Mouse (Mus musculus): ENCODE data around the gene Adamts6. TPM values are rescaled to one million over a fixed set of nuclear protein-coding genes. Genes with fewer than 3 reads are reported as not detected.

The Adamts6 gene
- polyA plus RNA-seq, 1 experiment from 2014 or later: 4.5 TPM

DNA sequence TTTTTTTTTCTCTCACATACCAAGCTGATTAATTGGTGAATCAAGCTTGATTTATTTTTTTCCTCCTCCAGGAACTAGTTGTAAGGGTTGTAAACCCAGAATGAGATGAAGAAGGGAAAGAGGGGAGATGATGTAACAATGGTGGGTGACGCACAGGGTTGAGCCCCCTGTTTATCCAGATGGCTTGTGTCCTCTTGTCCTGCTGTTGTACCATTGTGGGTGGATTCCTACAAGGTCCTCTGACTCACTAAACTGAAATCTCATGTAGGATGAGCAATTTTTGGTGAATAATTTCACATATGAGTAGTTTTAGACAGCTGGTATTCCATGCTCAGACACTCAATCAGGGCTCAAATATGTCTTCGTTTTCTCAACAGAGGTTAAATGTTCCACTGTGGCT lies 233.9 kb downstream of the Adamts6 start:
- Histone ChIP-seq H3K4me1 (ENCODE audit: insufficient read depth) (peaks cover 5% of the 10 kb centered on the region; the same call in 1 of the 2 replicates), H3K9ac (no peak overlapping the region), H3K27ac (ENCODE audit: low read depth) (no peak overlapping the region), H3K4me2 (no peak overlapping the region), H3K36me3 (ENCODE audit: insufficient read depth) (no peaks in the 10 kb centered on the region), H3K4me3 (ENCODE audit: low read depth, low read length) (no peak overlapping the region), H3K9me3 (ENCODE audit: low read depth, low read length) (no peaks in the 10 kb centered on the region), H3K27me3 (ENCODE audit: insufficient read depth, low read length) (no peaks in the 10 kb centered on the region)
- no peak for TF ChIP-seq CTCF (IDR thresholded peaks at IDR 0.05; ENCODE audit: low read depth)
- no peak for ATAC-seq (ENCODE audit: insufficient read depth)
- no peak for DNase-seq
- WGBS: 84% methylated on average over 2 of the region's 2 CpGs

- Histone ChIP-seq H3K27ac (ENCODE audit: low read depth) (no peak overlapping the region), H3K9ac (no peak overlapping the region), H3K9me3 (ENCODE audit: low read depth, low read length) (no peaks in the 10 kb centered on the region), H3K4me1 (ENCODE audit: insufficient read depth) (no peaks in the 10 kb centered on the region), H3K27me3 (ENCODE audit: insufficient read depth, low read length) (no peaks in the 10 kb centered on the region), H3K36me3 (ENCODE audit: insufficient read depth) (no peaks in the 10 kb centered on the region), H3K4me3 (ENCODE audit: low read depth, low read length) (no peak overlapping the region), H3K4me2 (no peak overlapping the region)
- no peak for ATAC-seq (ENCODE audit: insufficient read depth)
- WGBS: 72% methylated on average over 4 of the region's 4 CpGs
- TF ChIP-seq CTCF (IDR thresholded peaks at IDR 0.05; ENCODE audit: low read depth): no peak
- no peak for DNase-seq
These were observed 238.0 kb downstream of the Adamts6 start for GRCm38 (mm10) chr13:104525656-104526055.

GRCm38 (mm10) chr13:104529238-104529637 lies 241.6 kb downstream of the Adamts6 start:
- H3K9me3 ChIP-seq (ENCODE audit: low read depth, low read length): no peaks in the 10 kb centered on the region
- TF ChIP-seq CTCF (IDR thresholded peaks at IDR 0.05; ENCODE audit: low read depth): no peak
- H3K27ac ChIP-seq (ENCODE audit: low read depth): no peak overlapping the region
- no peak overlapping the region for H3K9ac ChIP-seq
- no peak overlapping the region for H3K4me3 ChIP-seq (ENCODE audit: low read depth, low read length)
- H3K36me3 ChIP-seq (ENCODE audit: insufficient read depth): no peaks in the 10 kb centered on the region
- DNase-seq: no peak
- ATAC-seq (ENCODE audit: insufficient read depth): no peak
- H3K4me2 ChIP-seq: no peak overlapping the region
- H3K4me1 ChIP-seq (ENCODE audit: insufficient read depth): no peaks in the 10 kb centered on the region
- no peaks in the 10 kb centered on the region for H3K27me3 ChIP-seq (ENCODE audit: insufficient read depth, low read length)

DNA sequence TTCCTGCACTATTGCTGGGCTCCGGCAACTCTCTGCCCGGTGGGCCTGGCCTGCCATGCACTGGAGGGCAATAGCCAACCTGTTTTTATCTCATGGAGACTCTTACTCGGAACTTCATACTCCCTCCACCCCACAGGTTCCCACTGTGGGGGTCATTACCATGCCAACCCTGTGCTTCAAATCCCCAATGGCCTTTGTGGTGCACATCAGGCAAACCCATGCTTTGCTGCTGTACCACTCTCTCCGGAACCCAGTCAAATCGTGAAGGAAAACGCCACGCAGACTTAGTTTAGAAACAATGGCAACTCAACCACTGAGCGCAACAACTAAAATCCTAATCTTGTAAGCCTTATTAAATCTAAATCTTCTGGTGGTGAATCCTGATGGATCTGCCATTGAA lies 244.2 kb downstream of the Adamts6 start:
- DNase-seq (no peak), ATAC-seq (ENCODE audit: insufficient read depth) (no peak)
- no peak overlapping the region for H3K27ac ChIP-seq (ENCODE audit: low read depth)
- no peak overlapping the region for H3K4me2 ChIP-seq
- no peaks in the 10 kb centered on the region for H3K36me3 ChIP-seq (ENCODE audit: insufficient read depth)
- H3K4me3 ChIP-seq (ENCODE audit: low read depth, low read length): no peak overlapping the region
- H3K9me3 ChIP-seq (ENCODE audit: low read depth, low read length): no peaks in the 10 kb centered on the region
- WGBS: 94% methylated on average over 8 of the region's 8 CpGs
- no peaks in the 10 kb centered on the region for H3K4me1 ChIP-seq (ENCODE audit: insufficient read depth)
- H3K27me3 ChIP-seq (ENCODE audit: insufficient read depth, low read length): no peaks in the 10 kb centered on the region
- no peak overlapping the region for H3K9ac ChIP-seq
- no peak for TF ChIP-seq CTCF (IDR thresholded peaks at IDR 0.05; ENCODE audit: low read depth)

DNA sequence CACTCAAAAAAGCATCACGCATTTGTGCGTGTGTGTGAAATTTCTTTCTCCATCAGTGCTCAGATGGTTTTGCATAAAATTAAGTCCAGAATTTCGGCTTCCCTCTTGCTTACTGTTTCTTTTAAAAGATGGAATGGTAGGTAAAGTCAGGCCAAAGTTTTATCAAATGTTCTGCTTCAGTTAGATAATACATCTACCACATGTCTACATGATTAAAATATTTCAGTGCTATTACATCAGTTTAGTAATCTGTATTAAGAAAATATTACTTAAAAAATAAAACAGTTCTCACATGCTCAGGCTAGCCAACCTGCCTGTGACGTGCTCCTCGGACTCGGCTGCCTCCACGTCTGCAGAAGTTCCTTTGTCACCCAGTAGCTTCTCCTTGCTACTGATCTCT lies 245.1 kb downstream of the Adamts6 start:
- no peaks in the 10 kb centered on the region for H3K9me3 ChIP-seq (ENCODE audit: low read depth, low read length)
- no peak overlapping the region for H3K27ac ChIP-seq (ENCODE audit: low read depth)
- ATAC-seq (ENCODE audit: insufficient read depth) (no peak), DNase-seq (no peak)
- no peaks in the 10 kb centered on the region for H3K4me1 ChIP-seq (ENCODE audit: insufficient read depth)
- H3K4me2 ChIP-seq: no peak overlapping the region
- no peak overlapping the region for H3K9ac ChIP-seq
- WGBS: 88% methylated on average over 7 of the region's 7 CpGs
- TF ChIP-seq CTCF (IDR thresholded peaks at IDR 0.05; ENCODE audit: low read depth): no peak
- no peaks in the 10 kb centered on the region for H3K36me3 ChIP-seq (ENCODE audit: insufficient read depth)
- H3K27me3 ChIP-seq (ENCODE audit: insufficient read depth, low read length): no peaks in the 10 kb centered on the region
- no peak overlapping the region for H3K4me3 ChIP-seq (ENCODE audit: low read depth, low read length)

DNA sequence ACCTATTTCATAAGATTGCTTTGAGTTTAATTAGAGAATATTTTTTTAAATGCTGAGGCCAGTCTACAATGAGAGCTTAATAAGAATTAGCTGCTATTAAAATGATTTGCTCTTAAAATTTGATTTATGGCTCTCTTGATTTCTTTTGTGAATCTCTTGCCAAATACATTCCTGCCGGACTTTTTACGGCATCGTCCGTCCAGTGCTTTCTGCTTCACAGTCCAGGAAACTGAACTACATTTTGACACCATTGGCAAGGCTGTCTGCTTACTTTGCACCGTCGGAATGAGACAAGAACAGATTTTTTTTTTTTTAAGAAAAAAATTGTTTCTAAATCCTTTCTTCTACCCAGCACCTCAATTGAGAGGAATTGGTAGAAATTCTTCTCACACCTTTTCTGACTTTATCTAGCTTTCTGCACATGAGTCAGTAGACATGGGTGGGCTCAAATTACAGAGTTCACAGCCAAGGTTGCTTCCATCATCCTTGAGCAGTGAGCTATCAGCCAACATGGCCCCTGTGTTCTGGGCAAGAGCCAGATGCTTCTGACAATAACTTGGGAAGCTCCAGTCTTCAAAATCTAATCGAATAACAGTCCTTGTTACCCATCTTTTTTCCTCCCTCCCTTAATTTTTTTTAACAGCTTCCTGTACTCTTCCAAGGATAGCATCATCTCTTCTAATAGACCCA lies 246.3 kb downstream of the Adamts6 start:
- Histone ChIP-seq H3K4me1 (ENCODE audit: insufficient read depth) (no peaks in the 10 kb centered on the region), H3K27ac (ENCODE audit: low read depth) (no peak overlapping the region), H3K27me3 (ENCODE audit: insufficient read depth, low read length) (no peaks in the 10 kb centered on the region), H3K36me3 (ENCODE audit: insufficient read depth) (no peaks in the 10 kb centered on the region), H3K4me2 (no peak overlapping the region), H3K9me3 (ENCODE audit: low read depth, low read length) (no peaks in the 10 kb centered on the region), H3K9ac (no peak overlapping the region), H3K4me3 (ENCODE audit: low read depth, low read length) (no peak overlapping the region)
- ATAC-seq (ENCODE audit: insufficient read depth) (no peak), DNase-seq (peak; percentile 52)
- 52% methylated on average over 7 of the region's 7 CpGs for WGBS
- no peak for TF ChIP-seq CTCF (IDR thresholded peaks at IDR 0.05; ENCODE audit: low read depth)

GRCm38 (mm10) chr13:104540861-104541398 lies 253.3 kb downstream of the Adamts6 start:
- H3K27ac ChIP-seq (ENCODE audit: low read depth): no peak overlapping the region
- H3K36me3 ChIP-seq (ENCODE audit: insufficient read depth): no peaks in the 10 kb centered on the region
- ATAC-seq (ENCODE audit: insufficient read depth) (no peak), DNase-seq (no peak)
- no peaks in the 10 kb centered on the region for H3K4me1 ChIP-seq (ENCODE audit: insufficient read depth)
- no peak overlapping the region for H3K9ac ChIP-seq
- H3K27me3 ChIP-seq (ENCODE audit: insufficient read depth, low read length): no peaks in the 10 kb centered on the region
- WGBS: 27% methylated on average over 7 of the region's 7 CpGs
- H3K9me3 ChIP-seq (ENCODE audit: low read depth, low read length): no peaks in the 10 kb centered on the region
- no peak for TF ChIP-seq CTCF (IDR thresholded peaks at IDR 0.05; ENCODE audit: low read depth)
- no peak overlapping the region for H3K4me3 ChIP-seq (ENCODE audit: low read depth, low read length)
- H3K4me2 ChIP-seq: no peak overlapping the region
